Mouse (Mus musculus): ENCODE results near the gene Cic.

Cic gene

GRCm38 (mm10) chr7:25267301-25267750 lies at the start of gene Cic:
TSS of gene Cic (plus strand) at chr7:25267704.
- peak; percentile 100 for DNase-seq (ENCODE audit: inconsistent ontology term)

GRCm38 (mm10) chr7:25218705-25219415 lies 48.6 kb upstream of the Cic start:
- peak; percentile 82 for DNase-seq (ENCODE audit: inconsistent ontology term)

- DNase-seq (ENCODE audit: inconsistent ontology term), result no peak
Observed at GRCm38 (mm10) chr7:25219416-25219750, 48.1 kb upstream of the Cic start.

- peak; percentile 95 for DNase-seq (ENCODE audit: inconsistent ontology term)
Observed at GRCm38 (mm10) chr7:25219756-25220456, 47.6 kb upstream of the Cic start.

- DNase-seq (ENCODE audit: inconsistent ontology term), result peak; percentile 52
Observed at GRCm38 (mm10) chr7:25220457-25221101, 46.9 kb upstream of the Cic start, which contains the start of gene Dedd2. TSS of gene Dedd2 (minus strand) at chr7:25220615.

- DNase-seq (ENCODE audit: inconsistent ontology term), result peak; percentile 99
Observed at GRCm38 (mm10) chr7:25221102-25221883, 46.2 kb upstream of the Cic start, which contains the start of gene Zfp526. TSS of gene Zfp526 (plus strand) at chr7:25221425.

- DNase-seq (ENCODE audit: inconsistent ontology term), result no peak
Observed at GRCm38 (mm10) chr7:25222275-25222967, 45.1 kb upstream of the Cic start.

- DNase-seq (ENCODE audit: inconsistent ontology term), result no peak
Observed at GRCm38 (mm10) chr7:25227523-25228300, 39.8 kb upstream of the Cic start.

GRCm38 (mm10) chr7:25230690-25231285 lies 36.7 kb upstream of the Cic start:
- no peak for DNase-seq (ENCODE audit: inconsistent ontology term)

GRCm38 (mm10) chr7:25232101-25232648 lies 35.3 kb upstream of the Cic start:
- no peak for DNase-seq (ENCODE audit: inconsistent ontology term)

GRCm38 (mm10) chr7:25233061-25233460 lies 34.4 kb upstream of the Cic start:
- DNase-seq (ENCODE audit: inconsistent ontology term), result no peak

GRCm38 (mm10) chr7:25235526-25235925 lies 32.0 kb upstream of the Cic start:
- DNase-seq (ENCODE audit: inconsistent ontology term), result no peak

- DNase-seq (ENCODE audit: inconsistent ontology term), result peak; percentile 97
Observed at GRCm38 (mm10) chr7:25237249-25238014, 30.1 kb upstream of the Cic start, which contains the start of gene Gsk3a. TSS of gene Gsk3a (minus strand) at chr7:25237851.

- DNase-seq (ENCODE audit: inconsistent ontology term), result peak; percentile 95
Observed at GRCm38 (mm10) chr7:25238015-25238706, 29.3 kb upstream of the Cic start.

- peak; percentile 85 for DNase-seq (ENCODE audit: inconsistent ontology term)
Observed at GRCm38 (mm10) chr7:25238829-25239623, 28.5 kb upstream of the Cic start.

GRCm38 (mm10) chr7:25240631-25241030 lies 26.9 kb upstream of the Cic start:
- DNase-seq (ENCODE audit: inconsistent ontology term), result no peak

GRCm38 (mm10) chr7:25241062-25241461 lies 26.4 kb upstream of the Cic start:
- DNase-seq (ENCODE audit: inconsistent ontology term), result peak; percentile 79
